Mouse (Mus musculus): ENCODE measurements around the gene Cd180.

Cd180 gene

DNA sequence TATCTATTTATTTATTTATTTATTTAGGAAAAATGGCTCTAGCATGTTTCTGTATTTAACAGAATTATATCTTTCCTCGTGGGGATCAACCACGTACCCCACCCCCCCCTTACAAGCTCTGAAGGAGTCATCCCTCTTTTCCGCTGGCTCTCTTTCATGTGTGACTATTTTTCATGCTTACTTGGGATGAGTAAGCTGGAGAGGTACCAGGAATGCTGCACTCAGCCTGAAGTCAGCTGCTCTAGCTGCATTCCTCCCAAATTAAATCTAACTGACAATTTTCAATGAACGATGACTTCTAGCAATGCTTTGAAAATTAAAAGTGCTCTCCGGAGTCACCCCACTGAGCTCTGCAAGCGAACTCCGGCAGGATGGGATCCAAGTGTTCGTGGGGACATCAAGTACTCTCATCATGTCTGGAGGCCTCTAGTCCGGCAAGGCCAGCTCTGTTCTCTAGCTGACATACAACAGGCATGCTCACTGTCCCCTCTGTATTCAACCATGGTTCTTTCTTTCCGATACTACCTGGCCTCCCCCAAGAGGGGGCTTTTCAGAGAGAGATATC, 93.4 kb downstream of the Cd180 start:
- no peak for DNase-seq

All from liver (tissue).